Mouse (Mus musculus) kidney, adult 18-20 months (tissue): ENCODE results near the gene Defb38.

Source experiments
- DNase-seq: peaks from one replicate; pipeline ENCODE4 v3.0.0; 2021

Gene Defb38

GRCm38 (mm10) chr8:19026466-19026865 is at the start of gene Defb38:
Defb38 (minus strand) TSS chr8:19026566.
- no peak for DNase-seq

- no peak for DNase-seq
These were observed 39.6 kb upstream of the Defb38 start for GRCm38 (mm10) chr8:19066013-19066412.

- no peak for DNase-seq
These were observed 38.3 kb upstream of the Defb38 start, which contains the start of gene Defb39 for GRCm38 (mm10) chr8:19064710-19065109. Defb39 (minus strand) TSS chr8:19064810.

- DNase-seq: no peak
These were observed 36.5 kb upstream of the Defb38 start for GRCm38 (mm10) chr8:19062891-19063290.

GRCm38 (mm10) chr8:19045242-19045641 is 18.9 kb upstream of the Defb38 start:
- DNase-seq: no peak
